Mouse (Mus musculus) heart, adult 9 months (tissue): ENCODE results near the gene Fli1.

Source experiments
- DNase-seq, 2 experiments: peaks; one replicate each; pipeline ENCODE4 v3.0.0; 2022; ENCODE audit warnings: low spot score in 2 of 2

Fli1 gene

GRCm38 (mm10) chr9:32502256-32503010, 40.2 kb downstream of the Fli1 start:
- no peak for DNase-seq

- DNase-seq = peak in 1 of 2 experiments; percentile 74
Observed at GRCm38 (mm10) chr9:32500886-32501285, 41.8 kb downstream of the Fli1 start.

GRCm38 (mm10) chr9:32500063-32500462, 42.6 kb downstream of the Fli1 start:
- DNase-seq = no peak

GRCm38 (mm10) chr9:32499469-32499868, 43.2 kb downstream of the Fli1 start:
- no peak for DNase-seq

- DNase-seq = no peak
Observed at GRCm38 (mm10) chr9:32495643-32495997, 47.0 kb downstream of the Fli1 start.

GRCm38 (mm10) chr9:32494891-32495642, 47.6 kb downstream of the Fli1 start:
- no peak for DNase-seq

- DNase-seq = no peak
Observed at GRCm38 (mm10) chr9:32493588-32494423, 48.9 kb downstream of the Fli1 start.

GRCm38 (mm10) chr9:32492753-32493152, 49.9 kb downstream of the Fli1 start:
- no peak for DNase-seq

- no peak for DNase-seq
Observed at GRCm38 (mm10) chr9:32491484-32491883, 51.2 kb downstream of the Fli1 start.

- no peak for DNase-seq
Observed at GRCm38 (mm10) chr9:32489794-32490358, 52.8 kb downstream of the Fli1 start.

- DNase-seq = no peak
Observed at GRCm38 (mm10) chr9:32489315-32489714, 53.3 kb downstream of the Fli1 start.

- no peak for DNase-seq
Observed at GRCm38 (mm10) chr9:32488627-32489026, 54.0 kb downstream of the Fli1 start.

- no peak for DNase-seq
Observed at GRCm38 (mm10) chr9:32487823-32488222, 54.8 kb downstream of the Fli1 start.

- DNase-seq = no peak
Observed at GRCm38 (mm10) chr9:32487401-32487800, 55.3 kb downstream of the Fli1 start.

GRCm38 (mm10) chr9:32480418-32480817, 62.2 kb downstream of the Fli1 start:
- no peak for DNase-seq

- no peak for DNase-seq
Observed at GRCm38 (mm10) chr9:32478799-32479198, 63.9 kb downstream of the Fli1 start.

GRCm38 (mm10) chr9:32478087-32478486, 64.6 kb downstream of the Fli1 start:
- DNase-seq = no peak

GRCm38 (mm10) chr9:32476604-32477003, 66.1 kb downstream of the Fli1 start:
- no peak for DNase-seq

- DNase-seq = peak in 1 of 2 experiments; percentile 37
Observed at GRCm38 (mm10) chr9:32474621-32475390, 67.9 kb downstream of the Fli1 start.

GRCm38 (mm10) chr9:32472346-32472745, 70.3 kb downstream of the Fli1 start:
- peak in 1 of 2 experiments; percentile 41 for DNase-seq

- DNase-seq = no peak
Observed at GRCm38 (mm10) chr9:32469123-32469751, 73.4 kb downstream of the Fli1 start.
